Mouse (Mus musculus) neutrophil, adult 5-6 weeks (primary cell): ENCODE measurements around the gene Gtf3c6. TPM values are rescaled to one million over a fixed set of nuclear protein-coding genes. Genes with fewer than 3 reads are reported as not detected.

Experiments
- ATAC-seq: fragments of 151-379, 151-347 bp; 2 replicates; pipeline ENCODE4 v1.8.0; 2017; ENCODE audit warnings: mild to moderate bottlenecking, moderate TSS enrichment; ENCODE audit not compliant: insufficient number of reproducible peaks, poor library complexity, low FRiP score, severe bottlenecking; ENCODE audit errors: extremely low read depth
- total RNA-seq: library from RNA; stranded (forward); fragments of 200-1000 nt; gene quantifications from 2 replicates; pipeline ENCODE4 v1.2.3, GENCODE M21; 2017

Gtf3c6 gene
- total RNA-seq, result 47.5 and 59.8 TPM in 2 replicates

- peak; percentile 76 for ATAC-seq
Measured at GRCm38 (mm10) chr10:40257414-40258255, at the start of gene Gtf3c6. Gene Gtf3c6, minus strand, starts transcription at chr10:40258108.

DNA sequence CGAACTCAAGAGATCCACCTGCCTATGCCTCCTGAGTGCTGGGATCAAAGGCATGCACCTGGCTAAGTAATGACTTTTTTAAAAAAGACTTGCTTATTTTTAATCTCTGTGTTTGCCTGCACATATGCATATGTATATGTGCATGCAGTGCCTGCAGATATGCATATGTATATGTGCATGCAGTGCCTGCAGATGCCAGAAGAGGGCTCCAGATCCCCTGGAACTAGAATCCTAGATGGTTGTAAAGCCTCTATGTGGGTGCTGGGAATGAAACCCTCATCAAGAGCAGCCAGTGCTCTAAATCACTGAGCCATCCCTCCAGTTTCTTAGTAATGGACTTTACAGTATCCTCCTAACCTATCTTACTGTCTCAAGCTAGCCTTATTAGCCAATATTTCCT lies 48.1 kb upstream of the Gtf3c6 start:
- ATAC-seq, result no peak

DNA sequence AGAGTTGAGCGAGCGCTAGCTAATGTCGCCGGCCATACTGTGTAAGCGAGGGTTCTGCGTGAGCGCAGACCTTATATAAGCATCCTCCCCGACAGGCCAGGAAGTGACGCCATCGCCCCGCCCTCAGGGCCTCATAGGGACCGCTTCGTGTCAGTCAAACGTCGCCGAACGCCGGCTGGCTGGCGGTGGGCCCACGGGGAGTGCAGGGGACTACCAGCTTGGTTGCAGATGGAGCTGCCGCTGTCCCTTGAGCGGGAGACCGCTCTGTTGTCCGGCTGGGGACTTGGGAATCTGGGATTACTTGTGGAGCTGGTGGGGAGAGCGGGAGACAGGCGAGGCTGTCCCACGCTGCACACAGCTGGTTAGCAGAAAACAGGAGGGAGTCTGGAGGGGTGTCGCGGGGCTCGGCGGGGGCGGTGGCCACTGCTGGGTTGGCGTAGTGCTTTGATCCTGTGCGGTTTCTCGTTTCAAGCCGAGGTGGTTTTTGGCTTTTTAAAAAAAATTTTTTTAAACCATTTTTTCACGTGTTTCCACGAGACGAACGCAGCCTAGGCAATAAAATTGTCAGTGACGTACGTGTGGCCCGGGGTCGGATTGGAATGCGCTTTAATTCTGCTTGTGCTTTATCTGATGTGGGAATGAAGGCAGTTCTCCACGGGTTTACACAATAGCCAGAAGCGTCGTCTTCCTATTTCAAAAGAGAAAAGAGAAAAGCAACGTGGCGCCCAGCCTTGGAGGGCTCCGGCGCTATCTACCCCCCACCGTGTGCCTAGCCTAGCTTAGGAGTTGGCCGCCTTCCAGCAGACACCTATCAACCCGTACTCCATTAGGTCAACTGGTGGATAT lies 44.5 kb upstream of the Gtf3c6 start, which contains the start of gene Amd1:
TSS of gene Amd1 (minus strand) at position 47 of the 846 bp plus-strand sequence.
- peak; percentile 96 for ATAC-seq

DNA sequence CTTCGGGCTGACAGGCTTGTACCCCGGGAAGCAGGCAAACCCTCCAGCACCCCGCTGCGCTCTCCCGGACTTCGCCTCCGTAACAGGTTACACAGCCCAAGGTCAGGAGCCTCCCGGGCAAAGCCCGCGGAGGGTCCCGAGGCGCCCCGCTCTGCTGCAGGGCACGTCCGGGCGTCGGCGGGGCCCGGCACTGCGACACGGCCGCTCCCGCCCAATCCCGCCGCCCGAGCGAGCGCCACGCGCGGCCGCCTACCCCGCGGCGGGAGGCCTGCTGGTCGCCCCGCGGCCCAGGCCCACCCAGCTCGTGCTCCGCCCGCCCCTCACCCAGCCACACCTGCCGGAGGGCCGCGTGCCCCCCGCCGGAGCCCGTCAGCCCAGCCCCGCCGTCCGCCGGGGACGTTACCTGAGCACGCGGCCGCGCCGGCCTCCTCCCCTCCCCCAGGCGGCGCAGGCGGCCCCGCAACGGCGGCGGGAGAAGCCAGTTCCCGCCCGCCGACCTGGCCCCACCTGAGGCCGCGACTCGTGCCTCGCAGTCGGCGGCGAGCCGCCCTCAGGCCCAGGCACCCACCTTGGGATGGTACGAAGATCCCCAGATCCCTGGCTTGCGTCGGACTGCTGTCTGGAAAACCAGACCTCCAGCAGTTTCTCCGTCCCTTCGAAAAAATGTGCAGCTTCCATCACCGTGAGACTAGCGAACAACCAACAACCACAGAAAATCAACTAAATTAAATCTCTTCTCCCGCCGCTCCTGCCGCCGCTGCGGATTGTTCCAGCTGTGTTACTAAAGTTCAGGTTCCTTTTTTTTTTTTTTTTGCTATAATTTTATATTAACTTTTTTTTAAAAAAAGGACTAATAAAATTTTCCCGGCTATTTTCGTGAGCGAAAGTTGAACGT lies 43.5 kb upstream of the Gtf3c6 start:
- ATAC-seq, result 0 out of 2 replicates have a peak, but pooled peaks have one; percentile 0

DNA sequence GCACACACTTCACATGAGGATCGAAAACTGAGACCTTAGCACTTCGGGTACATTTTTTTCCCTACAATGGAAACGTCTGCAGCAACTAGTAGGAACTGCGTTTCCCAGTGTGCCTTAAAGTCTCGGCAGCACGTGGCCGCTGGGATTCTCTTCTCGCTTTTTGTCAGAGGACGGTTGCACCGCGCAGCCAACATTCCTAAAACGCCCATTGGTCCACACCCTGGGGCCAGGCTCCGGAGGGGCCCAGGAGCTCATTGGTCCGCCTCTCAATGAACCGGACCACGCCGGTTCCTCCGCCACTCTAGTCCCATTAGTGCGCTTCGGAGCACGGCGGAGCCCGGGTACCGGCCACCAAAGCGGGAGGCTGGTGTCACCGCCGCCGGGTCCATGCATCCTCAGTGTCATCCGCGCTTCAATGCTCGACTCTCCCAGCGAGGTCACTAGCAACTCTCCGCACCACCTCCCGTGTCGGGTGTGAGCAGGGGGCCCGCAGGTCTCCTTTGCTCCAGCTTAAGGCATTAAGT lies 42.8 kb upstream of the Gtf3c6 start:
- ATAC-seq, result peak; percentile 28

GRCm38 (mm10) chr10:40292640-40293039 lies 34.7 kb upstream of the Gtf3c6 start:
- ATAC-seq, result no peak

DNA sequence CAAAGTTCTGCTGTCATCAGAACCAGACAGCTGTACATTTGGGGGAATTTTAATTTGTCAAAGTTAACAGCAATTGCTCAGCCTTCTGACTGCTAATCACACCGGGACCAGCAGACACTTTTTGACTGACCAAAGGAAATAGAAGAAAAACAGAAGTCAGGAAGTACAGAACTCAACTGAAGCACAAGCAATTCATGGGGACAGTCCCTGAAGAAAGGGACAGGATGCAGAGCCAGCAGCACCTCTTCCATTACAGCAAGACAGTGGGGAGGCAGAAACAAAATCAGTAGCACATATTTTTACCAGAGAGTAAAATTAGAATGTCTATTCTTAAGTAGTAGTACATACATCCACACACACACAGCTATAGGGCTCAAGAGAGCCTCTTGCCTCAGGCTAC lies 28.9 kb upstream of the Gtf3c6 start:
- ATAC-seq, result no peak

- no peak for ATAC-seq
Measured at GRCm38 (mm10) chr10:40285571-40285970, 27.7 kb upstream of the Gtf3c6 start.

DNA sequence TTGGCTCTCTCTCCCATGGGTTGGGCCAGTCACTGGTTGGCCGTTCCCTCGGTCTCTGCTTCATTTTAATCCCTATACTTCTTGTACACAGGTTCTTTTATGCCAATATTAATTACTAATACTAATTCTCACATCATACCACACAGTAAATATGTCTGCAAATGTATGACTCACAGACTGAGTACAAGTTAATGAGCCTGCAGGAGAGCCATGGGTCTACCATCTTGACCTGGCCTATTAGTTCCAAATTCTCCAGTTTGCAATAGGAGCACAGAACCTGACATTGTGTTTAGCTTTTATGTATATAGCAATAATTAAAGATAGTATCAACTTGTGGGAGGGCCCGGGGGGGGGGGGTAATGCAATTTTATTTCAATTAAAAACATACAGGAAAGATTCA lies 27.1 kb upstream of the Gtf3c6 start:
- no peak for ATAC-seq

DNA sequence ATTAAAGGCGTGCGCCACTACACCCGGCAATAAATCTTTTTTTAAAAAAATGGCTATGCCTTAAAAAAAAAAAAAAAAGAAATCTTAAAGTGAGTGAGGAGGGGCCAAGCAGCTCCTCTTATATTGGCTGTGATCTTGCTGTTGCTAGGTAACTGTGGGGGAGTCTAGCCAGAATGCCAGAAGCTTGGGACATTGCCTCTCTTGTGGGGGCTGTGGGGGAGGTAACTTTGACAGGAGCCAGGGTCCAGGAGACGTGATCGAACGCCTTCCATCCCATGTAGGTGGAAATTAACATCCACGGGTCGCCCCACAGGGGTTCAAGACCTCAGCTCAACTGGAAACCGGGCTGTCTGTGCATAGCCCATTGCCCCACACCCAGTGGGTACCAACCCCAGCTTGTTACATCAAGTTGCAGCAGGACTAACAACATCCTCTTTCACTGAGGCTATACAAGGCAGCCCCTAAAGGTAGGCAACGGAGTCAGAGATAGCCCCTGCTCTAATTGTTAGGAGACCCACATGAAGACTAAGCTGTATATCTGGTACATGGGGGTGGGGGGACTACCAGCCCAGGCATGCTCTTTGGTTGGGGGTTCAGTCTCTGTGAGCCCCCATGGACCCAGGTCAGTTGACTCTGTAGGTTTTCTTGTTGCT lies 26.4 kb upstream of the Gtf3c6 start:
- ATAC-seq, result no peak

DNA sequence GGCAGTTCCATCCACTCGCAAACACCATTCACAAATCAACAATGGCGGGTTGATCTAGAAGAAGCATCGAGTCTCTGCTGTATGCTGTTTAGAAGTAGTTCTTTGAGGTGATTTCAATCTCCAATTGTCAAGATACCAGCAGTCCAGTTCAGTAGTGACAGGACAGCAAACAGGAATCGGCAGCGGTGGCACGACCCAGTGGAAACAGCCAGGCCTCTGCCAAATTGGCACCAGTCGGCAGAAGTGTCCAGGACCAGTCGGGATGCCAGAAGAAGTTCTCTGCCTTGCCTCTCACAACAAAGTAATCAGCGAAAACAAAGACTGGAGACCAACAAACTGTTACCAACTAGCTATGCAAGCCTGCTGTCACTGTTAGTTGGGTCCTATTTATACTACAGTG lies 25.7 kb upstream of the Gtf3c6 start:
- ATAC-seq, result no peak

GRCm38 (mm10) chr10:40281565-40281964 lies 23.7 kb upstream of the Gtf3c6 start:
- ATAC-seq, result no peak

DNA sequence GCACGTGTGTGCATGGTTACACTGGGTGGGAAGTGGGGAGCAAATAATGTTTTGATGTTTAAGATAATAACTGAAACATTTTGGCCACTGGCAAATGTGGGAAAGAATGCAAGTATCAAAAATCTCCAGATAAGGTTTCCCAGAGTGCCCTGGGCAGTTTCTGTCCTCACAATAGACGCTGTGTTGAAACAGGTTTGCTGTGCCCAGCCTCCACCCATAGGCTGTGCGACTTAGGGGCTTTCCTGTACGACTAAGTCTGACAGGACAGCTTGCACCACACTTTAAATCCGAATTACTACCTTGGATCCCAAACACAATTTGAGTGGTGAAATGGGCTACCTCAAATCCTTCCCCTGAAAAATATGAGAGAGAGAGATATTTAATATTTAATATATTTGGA lies 20.4 kb upstream of the Gtf3c6 start:
- no peak for ATAC-seq

DNA sequence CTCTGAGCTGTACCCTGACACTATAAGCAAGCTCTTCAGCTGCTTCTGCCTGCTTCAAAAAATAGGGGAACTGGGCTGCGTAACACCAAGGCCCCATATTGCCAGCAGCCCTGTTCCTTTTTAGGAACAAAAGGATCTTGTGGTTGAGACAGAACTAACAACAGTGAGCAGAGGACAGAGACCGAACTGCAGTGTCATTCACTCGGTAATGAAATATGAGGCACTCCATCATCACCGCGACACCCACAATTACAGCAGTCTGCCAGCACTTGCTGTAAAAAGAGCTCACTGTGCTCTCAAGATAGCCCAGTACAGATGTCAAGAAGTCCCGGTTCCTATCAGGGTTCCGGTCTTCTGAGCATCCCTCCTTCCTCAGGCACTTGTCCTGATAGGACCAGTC lies 18.1 kb upstream of the Gtf3c6 start:
- ATAC-seq, result peak; percentile 95

DNA sequence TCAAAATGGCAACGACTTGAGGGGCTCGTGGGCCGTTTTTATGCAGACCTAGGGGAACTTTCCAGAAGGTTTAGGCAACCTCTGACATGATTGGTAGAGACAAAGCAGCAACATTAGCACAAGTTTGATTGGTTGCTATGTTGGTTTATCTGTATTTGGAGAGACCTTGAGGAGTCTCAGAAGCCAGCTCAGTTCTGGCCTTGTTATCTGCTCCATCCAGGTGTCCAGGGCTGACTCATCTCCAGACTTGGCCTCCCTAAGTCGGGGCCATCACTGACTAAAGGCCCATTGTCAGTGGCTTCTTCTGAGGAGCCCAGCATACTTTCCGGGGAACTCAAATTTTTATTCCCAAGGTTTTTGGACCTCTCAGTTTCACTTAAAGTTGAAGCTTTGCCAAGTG lies 16.0 kb upstream of the Gtf3c6 start:
- ATAC-seq, result no peak

DNA sequence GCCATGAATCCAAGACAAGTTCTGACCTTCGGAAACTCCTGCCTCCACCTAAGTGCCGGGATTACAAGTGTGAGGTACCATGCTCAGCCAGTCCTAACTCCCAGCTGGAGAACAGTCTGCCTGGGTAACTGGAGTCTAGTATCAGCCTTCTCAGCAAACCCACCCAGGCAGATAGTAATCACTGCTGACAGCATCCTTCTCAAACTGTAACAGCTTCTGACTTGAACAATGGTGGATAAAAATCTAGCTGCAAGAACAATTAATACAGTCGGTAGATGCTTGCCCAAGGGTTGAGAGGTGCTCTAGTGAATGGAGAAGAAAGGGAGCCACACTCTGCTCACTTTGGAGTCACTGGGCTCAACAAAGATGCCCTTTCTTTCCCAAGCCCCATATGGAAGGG lies 13.3 kb upstream of the Gtf3c6 start:
- no peak for ATAC-seq

- ATAC-seq, result no peak
Measured at GRCm38 (mm10) chr10:40264920-40265319, 7.0 kb upstream of the Gtf3c6 start.

DNA sequence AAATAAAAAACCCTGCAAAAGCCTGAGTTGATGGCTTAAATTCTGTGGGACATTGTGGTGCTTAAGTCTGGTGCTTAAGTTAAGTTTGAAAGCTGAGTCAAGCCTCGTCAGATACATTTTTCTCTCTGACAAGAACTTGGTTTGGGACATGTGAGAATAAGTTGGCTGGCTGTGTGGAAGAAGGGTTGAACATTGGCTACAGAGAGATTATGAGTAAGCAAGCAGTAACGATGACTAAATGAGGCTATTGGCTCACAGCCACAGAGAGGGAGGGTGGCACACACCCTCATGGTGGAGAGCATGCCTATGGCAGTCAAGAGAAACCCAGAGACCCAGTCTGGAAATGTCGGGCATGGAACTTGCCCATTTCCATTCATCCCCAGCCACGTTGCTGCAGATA lies 5.8 kb upstream of the Gtf3c6 start:
- no peak for ATAC-seq
